Mouse (Mus musculus): ENCODE measurements at regions not wholly inside any gene's neighbourhood (a gene's known extent, or its start where the extent isn't known, plus 50 kb on each side); places are given as distances from the start of the nearest gene placed in this dataset.

GRCm38 (mm10) chr4:137163962-137164361 lies 113.3 kb upstream of the Wnt4 start:
- DNase-seq (ENCODE audit: low read depth in 1 of 2, low spot score in 2 of 2) = no peak

GRCm38 (mm10) chr4:137160526-137160925 lies 111.9 kb upstream of the Zbtb40 start:
- DNase-seq (ENCODE audit: low read depth in 1 of 2, low spot score in 2 of 2) = no peak

- no peak for DNase-seq (ENCODE audit: low read depth in 1 of 2, low spot score in 2 of 2)
These were observed 109.6 kb upstream of the Zbtb40 start for GRCm38 (mm10) chr4:137158201-137158600.

- DNase-seq (ENCODE audit: low read depth in 1 of 2, low spot score in 2 of 2) = no peak
These were observed 108.0 kb upstream of the Zbtb40 start for GRCm38 (mm10) chr4:137156441-137157105.

GRCm38 (mm10) chr4:137148756-137149155 lies 100.2 kb upstream of the Zbtb40 start:
- no peak for DNase-seq (ENCODE audit: low read depth in 1 of 2, low spot score in 2 of 2)

- DNase-seq (ENCODE audit: low read depth in 1 of 2, low spot score in 2 of 2) = no peak
These were observed 99.2 kb upstream of the Zbtb40 start for GRCm38 (mm10) chr4:137147795-137148194.

GRCm38 (mm10) chr4:137146326-137146725 lies 97.7 kb upstream of the Zbtb40 start:
- DNase-seq (ENCODE audit: low read depth in 1 of 2, low spot score in 2 of 2) = no peak

- no peak for DNase-seq (ENCODE audit: low read depth in 1 of 2, low spot score in 2 of 2)
These were observed 93.7 kb upstream of the Zbtb40 start for GRCm38 (mm10) chr4:137142316-137142715.

- no peak for DNase-seq (ENCODE audit: low read depth in 1 of 2, low spot score in 2 of 2)
These were observed 90.6 kb upstream of the Zbtb40 start for GRCm38 (mm10) chr4:137139051-137139705.

- no peak for DNase-seq (ENCODE audit: low read depth in 1 of 2, low spot score in 2 of 2)
These were observed 89.5 kb upstream of the Zbtb40 start for GRCm38 (mm10) chr4:137138127-137138526.

- DNase-seq (ENCODE audit: low read depth in 1 of 2, low spot score in 2 of 2) = no peak
These were observed 87.7 kb upstream of the Zbtb40 start for GRCm38 (mm10) chr4:137136313-137136712.

GRCm38 (mm10) chr4:137135792-137136191 lies 87.2 kb upstream of the Zbtb40 start:
- DNase-seq (ENCODE audit: low read depth in 1 of 2, low spot score in 2 of 2) = no peak

GRCm38 (mm10) chr4:137134553-137134952 lies 86.0 kb upstream of the Zbtb40 start:
- DNase-seq (ENCODE audit: low read depth in 1 of 2, low spot score in 2 of 2) = no peak

GRCm38 (mm10) chr4:137133789-137134188 lies 85.2 kb upstream of the Zbtb40 start:
- no peak for DNase-seq (ENCODE audit: low read depth in 1 of 2, low spot score in 2 of 2)

- no peak for DNase-seq (ENCODE audit: low read depth in 1 of 2, low spot score in 2 of 2)
These were observed 82.1 kb upstream of the Zbtb40 start for GRCm38 (mm10) chr4:137130619-137131212.

GRCm38 (mm10) chr4:137128152-137128551 lies 79.6 kb upstream of the Zbtb40 start:
- no peak for DNase-seq (ENCODE audit: low read depth in 1 of 2, low spot score in 2 of 2)

- DNase-seq (ENCODE audit: low read depth in 1 of 2, low spot score in 2 of 2) = no peak
These were observed 73.1 kb upstream of the Zbtb40 start for GRCm38 (mm10) chr4:137121684-137122083.

- DNase-seq (ENCODE audit: low read depth in 1 of 2, low spot score in 2 of 2) = no peak
These were observed 72.0 kb upstream of the Zbtb40 start for GRCm38 (mm10) chr4:137120597-137120996.

- DNase-seq (ENCODE audit: low read depth in 1 of 2, low spot score in 2 of 2) = no peak
These were observed 69.7 kb upstream of the Zbtb40 start for GRCm38 (mm10) chr4:137118332-137118715.

- DNase-seq (ENCODE audit: low read depth in 1 of 2, low spot score in 2 of 2) = no peak
These were observed 69.1 kb upstream of the Zbtb40 start for GRCm38 (mm10) chr4:137117471-137118331.

- no peak for DNase-seq (ENCODE audit: low read depth in 1 of 2, low spot score in 2 of 2)
These were observed 66.5 kb upstream of the Zbtb40 start for GRCm38 (mm10) chr4:137115062-137115461.

- no peak for DNase-seq (ENCODE audit: low read depth in 1 of 2, low spot score in 2 of 2)
These were observed 61.7 kb upstream of the Zbtb40 start for GRCm38 (mm10) chr4:137110276-137110675.

All from monocyte, adult 2 months (primary cell).